Mouse (Mus musculus): Measurements from ENCODE around the gene Usp48. TPM values are rescaled to one million over a fixed set of nuclear protein-coding genes. Genes with fewer than 3 reads are reported as not detected.
"Not testable (repeated sequence)": the region's sequence is repeated elsewhere in the genome, so short reads cannot be mapped to it uniquely, and the experiment has no call there.

The Usp48 gene
- polyA plus RNA-seq, 1 experiment: 67.5 TPM

DNA sequence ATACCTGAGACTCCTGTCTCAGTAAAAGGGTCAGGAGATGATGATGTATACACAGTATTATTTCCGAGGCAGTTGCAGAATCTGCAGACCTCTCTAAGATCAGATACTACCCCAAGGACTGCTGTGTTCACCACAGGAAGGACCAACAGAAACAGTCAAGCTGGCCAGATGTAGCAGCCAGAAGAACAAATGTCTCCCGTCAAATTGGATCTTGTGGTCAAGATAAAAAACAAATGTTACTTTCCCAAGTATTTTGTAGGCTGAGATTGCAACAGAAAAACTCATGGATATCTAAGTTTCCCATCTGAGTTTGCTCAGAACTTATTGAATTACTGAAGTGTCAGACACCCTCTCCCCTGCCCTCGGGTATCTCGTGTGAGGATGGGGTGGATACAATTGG lies 13.8 kb upstream of the Usp48 start:
- Histone ChIP-seq H3K4me3 (replicated peaks; ENCODE audit: extremely low read depth, low read depth, low read length) (no peak overlapping the region), H3K4me1 (ENCODE audit: control insufficient read depth, insufficient read depth, low read length) (peaks cover 4% of the 10 kb centered on the region)
- DNase-seq: no peak
- no peak for TF ChIP-seq POLR2A (IDR thresholded peaks at IDR 0.05; ENCODE audit: borderline replicate concordance, extremely low read depth, low read depth, low read length)
- no peak for TF ChIP-seq CTCF (IDR thresholded peaks at IDR 0.05; ENCODE audit: insufficient read depth, low read length)
- 58% methylated on average over 4 of the region's 4 CpGs for WGBS

DNA sequence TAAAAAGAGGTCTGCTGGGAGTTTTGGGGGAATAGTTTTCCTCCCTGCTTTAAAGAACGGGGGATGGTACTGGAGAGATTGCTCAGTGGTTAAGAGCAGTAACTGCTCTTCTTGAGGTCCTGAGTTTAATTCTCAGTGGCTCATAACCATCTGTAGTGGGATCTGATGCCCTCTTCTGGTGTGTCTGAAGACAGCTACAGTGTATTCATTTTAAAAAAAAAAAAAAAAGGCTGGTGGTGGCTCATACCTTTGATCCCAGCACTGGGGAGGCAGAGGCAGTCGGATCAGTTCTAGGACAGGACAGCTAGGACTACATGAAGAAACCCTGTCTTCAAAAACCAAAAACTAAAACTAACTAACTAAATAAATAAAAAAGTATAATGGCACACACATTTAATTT lies 13.3 kb upstream of the Usp48 start:
- Histone ChIP-seq H3K4me3 (replicated peaks; ENCODE audit: extremely low read depth, low read depth, low read length) (no peak overlapping the region), H3K4me1 (ENCODE audit: control insufficient read depth, insufficient read depth, low read length) (peaks cover 4% of the 10 kb centered on the region)
- 73% methylated on average over 2 of the region's 2 CpGs for WGBS
- TF ChIP-seq CTCF (IDR thresholded peaks at IDR 0.05; ENCODE audit: insufficient read depth, low read length): no peak
- no peak for TF ChIP-seq POLR2A (IDR thresholded peaks at IDR 0.05; ENCODE audit: borderline replicate concordance, extremely low read depth, low read depth, low read length)
- no peak for DNase-seq

DNA sequence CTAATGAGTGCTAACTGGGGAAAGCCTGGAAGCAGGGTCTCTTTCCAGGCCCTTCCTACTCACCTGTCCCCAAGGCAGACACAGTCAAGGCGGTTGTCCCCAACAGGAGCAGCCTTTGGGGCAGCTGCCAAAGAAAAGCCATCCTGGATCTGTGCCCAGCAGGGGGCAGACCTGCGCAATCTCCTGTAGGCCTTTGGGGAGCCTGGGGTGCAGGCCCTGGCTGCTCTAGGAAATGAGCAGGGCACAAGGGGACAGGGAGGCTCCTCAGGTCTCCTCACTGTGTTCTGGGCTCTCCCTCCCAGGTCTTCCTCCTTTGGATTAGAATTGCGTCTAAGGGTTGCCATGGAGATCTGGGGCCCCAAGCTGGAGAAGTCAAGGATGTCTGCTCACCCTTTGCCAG lies 11.7 kb upstream of the Usp48 start:
- no peak for TF ChIP-seq POLR2A (IDR thresholded peaks at IDR 0.05; ENCODE audit: borderline replicate concordance, extremely low read depth, low read depth, low read length)
- TF ChIP-seq CTCF (IDR thresholded peaks at IDR 0.05; ENCODE audit: insufficient read depth, low read length): 0 out of 2 replicates have a peak, but pooled peaks have one; percentile 6
- WGBS: 59% methylated on average over 3 of the region's 3 CpGs
- no peak overlapping the region for H3K4me3 ChIP-seq (replicated peaks; ENCODE audit: extremely low read depth, low read depth, low read length)
- H3K4me1 ChIP-seq (ENCODE audit: control insufficient read depth, insufficient read depth, low read length): peaks cover 4% of the 10 kb centered on the region
- DNase-seq: peak; percentile 17

DNA sequence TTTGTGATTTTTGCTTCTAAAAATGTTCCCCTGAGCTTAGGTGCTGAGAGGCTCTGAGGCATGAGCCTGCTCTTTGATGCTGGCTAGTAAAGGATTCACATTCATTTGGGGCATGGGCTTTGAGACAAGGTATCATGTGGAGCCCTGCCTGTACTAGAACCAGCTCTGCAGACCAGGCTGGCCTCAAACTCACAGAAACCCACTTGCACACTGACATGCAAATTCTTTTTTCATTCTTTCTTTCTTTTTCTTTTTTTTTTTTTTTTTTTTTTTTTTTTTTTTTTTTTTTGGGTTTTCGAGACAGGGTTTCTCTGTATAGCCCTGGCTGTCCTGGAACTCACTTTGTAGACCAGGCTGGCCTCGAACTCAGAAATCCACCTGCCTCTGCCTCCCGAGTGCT lies 4.5 kb upstream of the Usp48 start:
- not testable (repeated sequence) for H3K4me3 ChIP-seq (replicated peaks; ENCODE audit: extremely low read depth, low read depth, low read length); H3K4me1 ChIP-seq (ENCODE audit: control insufficient read depth, insufficient read depth, low read length); DNase-seq
- 88% methylated on average over 2 of the region's 3 CpGs for WGBS

DNA sequence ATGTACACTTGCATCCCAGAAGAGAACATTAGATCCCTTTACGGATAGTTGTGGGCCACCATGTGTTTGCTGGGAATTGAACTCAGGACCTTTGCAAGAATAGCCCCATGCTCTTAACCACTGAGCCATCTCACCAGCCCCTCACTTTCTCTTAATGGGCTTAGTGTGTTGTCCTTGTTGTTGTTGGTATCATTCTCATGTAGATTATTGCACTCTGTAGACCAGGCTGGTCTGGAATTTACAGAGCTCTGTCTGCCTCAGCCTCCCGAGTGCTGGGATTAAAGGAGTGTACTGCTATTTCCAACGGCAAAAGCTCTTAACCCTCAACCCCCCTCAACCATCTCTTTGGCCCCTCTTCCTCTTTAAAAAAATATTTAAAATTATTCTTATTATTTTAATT lies 4.0 kb upstream of the Usp48 start:
- WGBS: 85% methylated on average over 3 of the region's 3 CpGs
- TF ChIP-seq POLR2A (IDR thresholded peaks at IDR 0.05; ENCODE audit: borderline replicate concordance, extremely low read depth, low read depth, low read length): no peak
- TF ChIP-seq CTCF (IDR thresholded peaks at IDR 0.05; ENCODE audit: insufficient read depth, low read length): no peak
- no peak overlapping the region for H3K4me3 ChIP-seq (replicated peaks; ENCODE audit: extremely low read depth, low read depth, low read length)
- H3K4me1 ChIP-seq (ENCODE audit: control insufficient read depth, insufficient read depth, low read length): no peaks in the 10 kb centered on the region
- DNase-seq: no peak

DNA sequence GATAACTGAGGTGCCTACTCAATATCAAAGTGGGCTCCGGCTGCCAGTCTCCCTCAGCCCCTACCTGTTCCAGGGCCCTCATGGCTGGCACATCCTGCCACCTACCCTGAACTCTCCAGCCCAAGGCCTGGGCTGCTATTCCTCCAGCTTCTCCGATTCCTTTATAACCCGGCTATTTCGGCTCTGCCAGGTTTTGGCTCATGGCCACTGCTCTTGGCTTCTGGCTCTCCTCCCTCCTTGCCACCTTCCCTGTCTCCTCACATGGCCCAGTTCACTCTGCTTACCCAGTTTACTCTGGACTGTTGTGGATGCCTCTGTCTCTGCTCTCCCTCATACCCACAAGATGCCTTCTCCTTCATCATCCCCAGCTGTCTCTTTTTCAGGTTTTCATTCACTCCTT lies 2.6 kb upstream of the Usp48 start:
- no peak for DNase-seq
- WGBS: 86% methylated on average over 4 of the region's 4 CpGs

DNA sequence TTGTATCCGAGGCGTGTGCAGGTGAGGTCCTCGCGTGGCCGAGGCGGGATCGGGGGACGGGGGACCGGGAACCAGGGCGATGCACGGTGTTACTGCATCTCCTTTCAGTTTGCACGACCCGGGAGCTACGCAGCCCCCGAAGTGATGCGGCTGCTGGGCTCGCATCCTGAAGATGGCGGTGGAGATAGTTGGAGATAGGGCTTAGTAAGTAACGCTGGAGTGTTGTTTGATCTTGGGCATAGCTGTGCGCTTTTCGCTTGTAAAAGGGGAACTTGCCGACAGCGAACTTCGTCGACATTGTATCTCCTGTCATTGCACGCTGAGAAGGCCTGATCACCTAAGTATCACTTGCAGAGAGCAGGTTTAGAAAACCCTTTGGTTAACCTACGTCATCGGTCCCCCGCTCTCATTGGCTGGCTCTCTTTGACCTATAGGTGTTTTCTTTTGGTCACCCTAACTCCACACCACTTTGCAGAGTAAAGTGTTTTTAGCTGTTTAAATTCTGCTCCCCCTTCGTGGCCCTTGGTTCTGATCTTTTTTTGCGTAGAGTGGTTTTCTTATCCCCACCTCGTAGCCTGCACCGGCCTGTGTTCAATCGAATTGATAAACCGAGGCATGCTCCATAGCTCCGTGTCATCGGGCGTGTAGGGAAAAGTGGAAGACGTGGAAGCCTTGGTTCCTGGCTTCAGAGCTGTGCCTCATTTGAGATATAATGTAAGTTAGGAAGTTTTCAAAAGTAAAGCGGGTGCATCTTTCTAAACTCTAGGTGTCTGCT lies 1.1 kb downstream of the Usp48 start:
- Histone ChIP-seq H3K4me3 (replicated peaks; ENCODE audit: extremely low read depth, low read depth, low read length) (peak overlapping the region; percentile 83), H3K4me1 (ENCODE audit: control insufficient read depth, insufficient read depth, low read length) (peaks cover 2% of the 10 kb centered on the region; the same call in 1 of the 2 replicates)
- 1% methylated on average over 40 of the region's 40 CpGs for WGBS
- no peak for TF ChIP-seq CTCF (IDR thresholded peaks at IDR 0.05; ENCODE audit: insufficient read depth, low read length)
- TF ChIP-seq POLR2A (IDR thresholded peaks at IDR 0.05; ENCODE audit: borderline replicate concordance, extremely low read depth, low read depth, low read length): no peak
- DNase-seq: no peak

More for the DNA sequence above, 2.6 kb upstream of the Usp48 start:
- Histone ChIP-seq H3K4me1 (ENCODE audit: control insufficient read depth, insufficient read depth, low read length) (peaks cover 2% of the 10 kb centered on the region; the same call in 1 of the 2 replicates), H3K4me3 (replicated peaks; ENCODE audit: extremely low read depth, low read depth, low read length) (no peak overlapping the region)
- TF ChIP-seq CTCF (IDR thresholded peaks at IDR 0.05; ENCODE audit: insufficient read depth, low read length) (no peak), POLR2A (IDR thresholded peaks at IDR 0.05; ENCODE audit: borderline replicate concordance, extremely low read depth, low read depth, low read length) (no peak)

DNA sequence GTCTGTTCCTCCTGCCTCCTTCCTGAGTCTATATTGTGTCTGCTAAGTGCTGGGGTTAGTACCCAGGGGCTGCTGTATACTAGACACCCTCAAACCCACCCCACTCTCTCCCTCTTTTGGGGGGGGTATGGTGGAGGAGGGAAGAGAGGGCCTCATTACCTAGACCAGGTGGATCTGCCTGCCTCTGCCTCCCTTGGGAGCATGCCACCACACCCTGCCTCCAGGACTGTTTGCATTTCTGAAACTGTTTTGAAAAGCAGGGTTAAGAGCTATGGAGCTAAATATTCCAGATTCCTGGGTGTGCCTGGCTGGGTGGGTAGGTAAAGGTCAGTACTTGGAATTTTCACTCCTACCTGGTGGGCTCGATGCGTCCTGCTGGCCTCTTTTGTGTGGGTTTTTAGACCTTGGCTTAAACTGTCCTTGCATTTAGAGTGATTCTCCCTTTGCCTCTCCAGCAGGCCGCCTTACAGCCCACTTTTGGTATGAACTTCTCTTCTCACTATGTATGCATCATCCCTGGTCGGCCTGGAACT lies 3.6 kb downstream of the Usp48 start:
- no peak for DNase-seq
- peaks cover 2% of the 10 kb centered on the region; the same call in 1 of the 2 replicates for H3K4me1 ChIP-seq (ENCODE audit: control insufficient read depth, insufficient read depth, low read length)
- WGBS: 92% methylated on average over 4 of the region's 4 CpGs
- TF ChIP-seq POLR2A (IDR thresholded peaks at IDR 0.05; ENCODE audit: borderline replicate concordance, extremely low read depth, low read depth, low read length): no peak
- TF ChIP-seq CTCF (IDR thresholded peaks at IDR 0.05; ENCODE audit: insufficient read depth, low read length): no peak
- no peak overlapping the region for H3K4me3 ChIP-seq (replicated peaks; ENCODE audit: extremely low read depth, low read depth, low read length)

DNA sequence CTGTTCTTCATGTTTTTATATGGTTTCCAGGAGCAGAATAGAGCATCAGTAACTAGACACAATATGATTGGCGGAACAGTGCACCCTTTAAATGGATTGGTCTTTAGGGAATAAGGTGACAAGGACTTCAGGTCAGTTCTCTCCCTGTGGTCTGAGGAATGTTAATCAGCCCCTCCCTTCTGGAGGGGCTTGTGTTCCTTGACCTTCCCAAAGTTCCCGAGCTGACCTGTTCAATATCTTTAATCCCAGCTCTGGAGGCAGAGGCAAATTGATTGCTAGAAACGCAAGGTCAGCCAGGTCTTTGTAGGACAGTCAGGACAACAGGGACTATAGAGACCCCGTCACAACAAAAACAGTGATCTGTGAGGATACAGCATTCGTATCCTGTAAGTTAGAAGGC lies 5.0 kb downstream of the Usp48 start:
- TF ChIP-seq CTCF (IDR thresholded peaks at IDR 0.05; ENCODE audit: insufficient read depth, low read length): no peak
- no peak for TF ChIP-seq POLR2A (IDR thresholded peaks at IDR 0.05; ENCODE audit: borderline replicate concordance, extremely low read depth, low read depth, low read length)
- no peak for DNase-seq
- Histone ChIP-seq H3K4me3 (replicated peaks; ENCODE audit: extremely low read depth, low read depth, low read length) (no peak overlapping the region), H3K4me1 (ENCODE audit: control insufficient read depth, insufficient read depth, low read length) (peaks cover 2% of the 10 kb centered on the region; the same call in 1 of the 2 replicates)
- 90% methylated on average over 5 of the region's 5 CpGs for WGBS

Measured in lung, adult 2 months (tissue).